Mouse (Mus musculus): ENCODE data around the gene Defb25. TPM values are rescaled to one million over a fixed set of nuclear protein-coding genes. Genes with fewer than 3 reads are reported as not detected.

Gene Defb25
- polyA plus RNA-seq, 1 experiment: 0.95 TPM

GRCm38 (mm10) chr2:152626774-152627591 is 4.1 kb upstream of the Defb25 start, which contains the start of gene Rem1:
Gene Rem1, plus strand, starts transcription at chr2:152626951.
- DNase-seq (ENCODE audit: low spot score): no peak

GRCm38 (mm10) chr2:152625256-152625655 is 2.4 kb upstream of the Defb25 start:
- no peak for DNase-seq (ENCODE audit: low spot score)

- no peak for DNase-seq (ENCODE audit: low spot score)
Measured at GRCm38 (mm10) chr2:152624566-152624965, 1.7 kb upstream of the Defb25 start.

GRCm38 (mm10) chr2:152622151-152622550 is 702 bp downstream of the Defb25 start:
- DNase-seq (ENCODE audit: low spot score): no peak

GRCm38 (mm10) chr2:152620367-152621134 is 2.3 kb downstream of the Defb25 start:
- no peak for DNase-seq (ENCODE audit: low spot score)

GRCm38 (mm10) chr2:152617374-152617773 is 5.5 kb downstream of the Defb25 start:
- DNase-seq (ENCODE audit: low spot score): no peak

GRCm38 (mm10) chr2:152616470-152616869 is 6.4 kb downstream of the Defb25 start:
- no peak for DNase-seq (ENCODE audit: low spot score)

GRCm38 (mm10) chr2:152615563-152615962 is 7.3 kb downstream of the Defb25 start:
- no peak for DNase-seq (ENCODE audit: low spot score)

GRCm38 (mm10) chr2:152612193-152612592 is 10.7 kb downstream of the Defb25 start:
- no peak for DNase-seq (ENCODE audit: low spot score)

- DNase-seq (ENCODE audit: low spot score): no peak
Measured at GRCm38 (mm10) chr2:152608719-152609118, 14.1 kb downstream of the Defb25 start.

- DNase-seq (ENCODE audit: low spot score): no peak
Measured at GRCm38 (mm10) chr2:152607746-152608145, 15.1 kb downstream of the Defb25 start.

GRCm38 (mm10) chr2:152604057-152604456 is 18.8 kb downstream of the Defb25 start, which contains the start of gene Defb36:
Gene Defb36, plus strand, starts transcription at chr2:152604327.
- no peak for DNase-seq (ENCODE audit: low spot score)

- no peak for DNase-seq (ENCODE audit: low spot score)
Measured at GRCm38 (mm10) chr2:152601275-152601960, 21.4 kb downstream of the Defb25 start.

- DNase-seq (ENCODE audit: low spot score): no peak
Measured at GRCm38 (mm10) chr2:152600076-152600475, 22.8 kb downstream of the Defb25 start.

- no peak for DNase-seq (ENCODE audit: low spot score)
Measured at GRCm38 (mm10) chr2:152599299-152599698, 23.6 kb downstream of the Defb25 start, which contains the start of gene Defb45. Gene Defb45, minus strand, starts transcription at chr2:152599399.

GRCm38 (mm10) chr2:152589021-152589420 is 33.8 kb downstream of the Defb25 start:
- DNase-seq (ENCODE audit: low spot score): no peak

- no peak for DNase-seq (ENCODE audit: low spot score)
Measured at GRCm38 (mm10) chr2:152588450-152588849, 34.4 kb downstream of the Defb25 start.

- DNase-seq (ENCODE audit: low spot score): no peak
Measured at GRCm38 (mm10) chr2:152586926-152587560, 35.8 kb downstream of the Defb25 start.

- DNase-seq (ENCODE audit: low spot score): no peak
Measured at GRCm38 (mm10) chr2:152580612-152581011, 42.2 kb downstream of the Defb25 start.

- DNase-seq (ENCODE audit: low spot score): no peak
Measured at GRCm38 (mm10) chr2:152580107-152580506, 42.7 kb downstream of the Defb25 start, which contains the start of gene Defb19. Gene Defb19, minus strand, starts transcription at chr2:152580312.

- DNase-seq (ENCODE audit: low spot score): no peak
Measured at GRCm38 (mm10) chr2:152573484-152573883, 49.4 kb downstream of the Defb25 start.

All from urinary bladder, adult 2 months (tissue).